Mouse (Mus musculus) cerebellum, adult 2 months (tissue): ENCODE measurements around the gene Cep55.

ENCODE experiments used
- CTCF ChIP-seq: fragments of 200-500 bp; IDR thresholded peaks from 2 replicates; pipeline ENCODE4 v1.5.1; 2011; ENCODE audit warnings: low read depth, mild to moderate bottlenecking, control low read depth, low read length, moderate library complexity, borderline replicate concordance; ENCODE audit not compliant: insufficient read depth
- POLR2A ChIP-seq: fragments of 200-500 bp; IDR thresholded peaks from 2 replicates; pipeline ENCODE4 v1.6.1; 2011; ENCODE audit warnings: low read length, control low read depth, borderline replicate concordance; ENCODE audit not compliant: insufficient read depth

DNA sequence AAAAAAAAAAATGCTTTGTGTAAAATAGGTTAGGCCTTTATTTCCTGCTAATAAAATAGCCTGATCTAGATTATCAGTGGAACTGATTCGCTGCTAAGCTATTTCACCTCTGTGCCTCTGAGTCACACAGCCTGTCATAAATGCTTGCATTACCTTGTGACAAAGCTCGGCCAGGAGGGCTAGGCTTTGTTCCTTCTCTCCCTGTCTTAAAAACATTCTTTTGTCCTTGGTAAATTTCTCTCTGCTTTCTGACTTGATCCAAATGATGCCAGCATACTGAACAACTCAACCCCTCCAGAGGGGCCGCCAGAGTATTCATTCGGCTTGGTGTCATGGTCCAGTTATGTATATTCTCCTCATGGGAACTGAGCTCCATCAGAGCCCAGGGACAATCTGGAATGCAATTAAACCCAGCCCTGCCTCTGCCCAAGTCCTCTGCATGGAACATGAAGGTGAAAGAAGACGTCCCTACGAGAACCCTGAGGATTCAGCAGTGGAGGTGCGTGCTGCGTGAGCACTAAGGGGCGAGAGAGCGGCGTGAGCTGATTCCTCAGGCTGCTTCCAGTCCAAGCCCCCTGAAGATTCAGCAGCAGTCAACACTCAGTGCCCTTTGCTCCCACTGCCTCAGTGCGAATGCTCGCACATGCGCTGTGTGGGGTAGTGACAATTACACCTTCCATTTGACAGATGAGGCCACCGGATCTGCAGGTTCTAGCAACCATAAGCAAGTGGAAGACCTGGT, 21.6 kb upstream of the Cep55 start:
- TF ChIP-seq CTCF (no peak), POLR2A (no peak)
